Mouse (Mus musculus): ENCODE measurements at regions not wholly inside any gene's neighbourhood (a gene's known extent, or its start where the extent isn't known, plus 50 kb on each side); places are given as distances from the start of the nearest gene placed in this dataset.

DNA sequence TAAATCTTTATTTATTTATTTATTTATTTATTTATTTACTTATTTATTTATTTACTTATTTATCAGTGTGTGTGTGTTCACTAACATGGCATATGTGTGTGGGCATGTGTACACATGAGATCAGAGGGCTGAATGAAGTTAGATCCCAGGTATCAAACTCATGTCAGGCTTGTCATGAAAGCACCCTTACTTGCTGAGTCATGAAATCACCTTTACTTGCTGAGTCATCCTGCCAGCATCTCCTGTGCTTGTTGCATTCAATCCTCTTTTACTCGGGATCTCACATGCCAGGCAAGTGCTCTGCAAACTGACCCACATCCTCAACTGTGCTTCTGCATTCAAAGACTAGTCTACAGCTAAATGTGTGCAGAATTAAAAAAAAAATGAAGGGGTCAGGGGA, 103.8 kb downstream of the En1 start:
- H3K4me3 ChIP-seq (ENCODE audit: low read depth, low read length): no peak overlapping the region
- DNase-seq (ENCODE audit: low spot score) (no peak), ATAC-seq (ENCODE audit: low FRiP score, low TSS enrichment) (no peak)
- WGBS: 51% methylated on average over 1 of the region's 1 CpGs
- TF ChIP-seq CTCF (IDR thresholded peaks at IDR 0.05; ENCODE audit: low read depth) (no peak), EP300 (optimal IDR thresholded peaks at IDR 0.05) (no peak)
- H3K4me2 ChIP-seq (replicated peaks; ENCODE audit: low read depth): no peak overlapping the region
- no peak overlapping the region for H3K9ac ChIP-seq (ENCODE audit: low read length)
- no peak overlapping the region for H3K27ac ChIP-seq (replicated peaks)
- H3K27me3 ChIP-seq (ENCODE audit: control insufficient read depth, insufficient read depth, low read length): no peaks in the 10 kb centered on the region
- no peaks in the 10 kb centered on the region for H3K36me3 ChIP-seq (ENCODE audit: control insufficient read depth, insufficient read depth, low read length)
- no peaks in the 10 kb centered on the region for H3K9me3 ChIP-seq (ENCODE audit: control insufficient read depth, low read length)
- no peaks in the 10 kb centered on the region for H3K4me1 ChIP-seq (replicated peaks; ENCODE audit: control insufficient read depth, insufficient read depth)

DNA sequence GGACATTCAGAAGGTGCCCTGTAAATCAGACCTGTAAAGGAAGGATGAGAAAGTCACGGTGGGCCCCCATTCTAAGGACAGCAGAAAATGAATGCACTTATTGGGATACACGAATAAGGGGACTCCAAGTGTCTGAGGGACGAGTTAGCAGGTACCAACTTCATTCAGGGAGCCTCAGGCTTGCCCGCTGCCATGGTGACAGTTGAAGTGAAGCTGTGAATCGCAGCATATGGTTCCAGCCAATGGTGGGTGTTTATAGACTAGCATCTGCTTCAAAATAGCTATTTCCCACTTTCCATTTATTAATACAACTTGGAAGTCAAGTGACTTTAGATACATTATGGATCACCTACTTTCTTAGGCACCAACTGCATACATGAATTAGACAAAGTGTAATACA, 106.3 kb downstream of the En1 start:
- Histone ChIP-seq H3K36me3 (ENCODE audit: control insufficient read depth, insufficient read depth, low read length) (no peaks in the 10 kb centered on the region), H3K9ac (ENCODE audit: low read length) (no peak overlapping the region), H3K27ac (replicated peaks) (no peak overlapping the region), H3K27me3 (ENCODE audit: control insufficient read depth, insufficient read depth, low read length) (no peaks in the 10 kb centered on the region), H3K9me3 (ENCODE audit: control insufficient read depth, low read length) (no peaks in the 10 kb centered on the region), H3K4me2 (replicated peaks; ENCODE audit: low read depth) (no peak overlapping the region), H3K4me3 (ENCODE audit: low read depth, low read length) (no peak overlapping the region), H3K4me1 (replicated peaks; ENCODE audit: control insufficient read depth, insufficient read depth) (no peaks in the 10 kb centered on the region)
- TF ChIP-seq CTCF (IDR thresholded peaks at IDR 0.05; ENCODE audit: low read depth) (no peak), EP300 (optimal IDR thresholded peaks at IDR 0.05) (no peak)
- no peak for ATAC-seq (ENCODE audit: low FRiP score, low TSS enrichment)
- WGBS: 70% methylated on average over 5 of the region's 5 CpGs
- DNase-seq (ENCODE audit: low spot score): no peak

DNA sequence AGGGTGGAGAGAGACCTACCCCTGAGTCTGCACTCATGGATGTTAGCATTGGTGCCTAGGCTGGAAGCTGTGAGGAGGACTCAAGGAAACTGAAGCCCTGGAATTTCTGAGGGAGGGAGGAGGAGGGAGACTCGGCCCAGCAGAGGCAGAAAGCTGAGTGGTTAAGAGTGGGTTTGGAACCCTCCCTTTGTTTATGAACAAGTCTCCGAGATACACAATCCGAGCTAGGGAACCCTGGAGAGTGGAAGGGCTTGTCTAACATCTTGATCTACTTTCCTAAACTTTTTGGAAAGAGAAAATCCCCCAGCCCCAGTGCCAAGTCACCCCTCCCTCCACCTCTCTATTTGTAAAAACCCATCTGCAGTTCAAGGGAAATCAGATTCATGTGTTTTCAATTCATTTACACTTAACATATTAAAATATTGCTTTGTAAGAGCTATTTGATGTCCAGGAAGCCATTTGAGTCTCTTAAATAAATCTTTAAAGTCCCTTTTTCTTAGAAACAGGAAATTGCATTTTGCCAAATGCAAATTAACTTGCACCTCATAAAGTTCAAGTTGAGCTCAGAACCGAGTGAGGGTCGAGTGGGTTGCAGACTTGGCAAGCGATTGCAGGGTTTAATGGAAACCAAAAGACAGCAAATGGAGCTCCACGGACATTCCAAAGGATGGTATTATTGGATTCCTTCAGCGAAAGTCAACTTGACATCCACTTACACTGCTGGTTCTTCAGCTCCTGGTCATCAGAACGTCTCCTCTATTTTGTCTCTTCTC, 113.1 kb downstream of the En1 start:
- Histone ChIP-seq H3K9me3 (ENCODE audit: control insufficient read depth, low read length) (no peaks in the 10 kb centered on the region), H3K4me3 (ENCODE audit: low read depth, low read length) (no peak overlapping the region), H3K36me3 (ENCODE audit: control insufficient read depth, insufficient read depth, low read length) (no peaks in the 10 kb centered on the region), H3K4me1 (replicated peaks; ENCODE audit: control insufficient read depth, insufficient read depth) (no peaks in the 10 kb centered on the region), H3K27ac (replicated peaks) (no peak overlapping the region), H3K4me2 (replicated peaks; ENCODE audit: low read depth) (no peak overlapping the region), H3K27me3 (ENCODE audit: control insufficient read depth, insufficient read depth, low read length) (no peaks in the 10 kb centered on the region), H3K9ac (ENCODE audit: low read length) (no peak overlapping the region)
- TF ChIP-seq EP300 (optimal IDR thresholded peaks at IDR 0.05) (no peak), CTCF (IDR thresholded peaks at IDR 0.05; ENCODE audit: low read depth) (no peak)
- WGBS: 51% methylated on average over 9 of the region's 9 CpGs
- DNase-seq (ENCODE audit: low spot score) (no peak), ATAC-seq (ENCODE audit: low FRiP score, low TSS enrichment) (no peak)

DNA sequence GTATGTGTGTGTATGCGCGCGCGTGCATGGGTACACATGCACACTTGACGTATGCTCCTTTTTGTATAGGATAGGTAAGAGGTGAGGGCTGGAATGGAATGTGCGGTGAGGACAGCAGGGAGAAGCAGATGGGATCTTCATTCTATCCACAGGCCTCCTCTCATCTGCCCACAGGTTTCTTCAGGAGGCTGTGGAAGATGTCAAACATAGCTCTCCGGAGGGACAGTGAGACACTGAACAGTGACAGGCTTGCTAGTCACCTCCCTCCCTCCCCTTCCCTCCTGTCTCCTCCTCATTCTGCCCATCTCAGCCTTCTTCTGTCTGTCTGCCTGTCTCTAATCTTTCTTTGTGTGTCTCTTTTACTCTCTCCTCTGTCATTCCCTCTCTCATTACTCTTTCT, 124.6 kb downstream of the En1 start:
- no peak overlapping the region for H3K4me2 ChIP-seq (replicated peaks; ENCODE audit: low read depth)

DNA sequence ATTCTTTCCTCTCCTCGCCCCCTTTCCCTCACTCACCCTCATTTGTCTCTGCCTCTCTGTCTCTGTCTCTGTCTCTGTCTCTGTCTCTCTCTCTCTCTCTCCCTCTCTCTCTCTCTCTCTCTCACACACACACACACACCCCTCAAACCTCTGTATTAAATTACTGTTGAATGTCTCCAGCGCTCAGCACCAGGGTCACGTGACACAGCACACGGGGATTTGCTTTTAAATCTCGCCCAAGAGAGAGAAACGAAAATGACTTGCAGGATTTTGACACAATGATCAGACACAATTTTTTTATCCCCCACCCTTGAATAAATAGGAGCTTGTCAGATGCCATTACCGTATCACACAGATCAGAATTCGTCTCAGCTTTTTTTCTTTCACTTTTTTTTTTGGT, 125.2 kb downstream of the En1 start:
- Histone ChIP-seq H3K9me3 (ENCODE audit: control insufficient read depth, low read length) (no peaks in the 10 kb centered on the region), H3K4me2 (replicated peaks; ENCODE audit: low read depth) (no peak overlapping the region), H3K27me3 (ENCODE audit: control insufficient read depth, insufficient read depth, low read length) (no peaks in the 10 kb centered on the region), H3K36me3 (ENCODE audit: control insufficient read depth, insufficient read depth, low read length) (no peaks in the 10 kb centered on the region), H3K4me1 (replicated peaks; ENCODE audit: control insufficient read depth, insufficient read depth) (no peaks in the 10 kb centered on the region), H3K4me3 (ENCODE audit: low read depth, low read length) (no peak overlapping the region), H3K27ac (replicated peaks) (no peak overlapping the region), H3K9ac (ENCODE audit: low read length) (no peak overlapping the region)
- WGBS: 74% methylated on average over 8 of the region's 8 CpGs
- TF ChIP-seq EP300 (optimal IDR thresholded peaks at IDR 0.05) (no peak), CTCF (IDR thresholded peaks at IDR 0.05; ENCODE audit: low read depth) (no peak)
- ATAC-seq (ENCODE audit: low FRiP score, low TSS enrichment) (no peak), DNase-seq (ENCODE audit: low spot score) (no peak)

More for the DNA sequence above, 124.6 kb downstream of the En1 start:
- Histone ChIP-seq H3K9ac (ENCODE audit: low read length) (no peak overlapping the region), H3K27me3 (ENCODE audit: control insufficient read depth, insufficient read depth, low read length) (no peaks in the 10 kb centered on the region), H3K27ac (replicated peaks) (no peak overlapping the region), H3K36me3 (ENCODE audit: control insufficient read depth, insufficient read depth, low read length) (no peaks in the 10 kb centered on the region), H3K4me3 (ENCODE audit: low read depth, low read length) (no peak overlapping the region), H3K9me3 (ENCODE audit: control insufficient read depth, low read length) (no peaks in the 10 kb centered on the region), H3K4me1 (replicated peaks; ENCODE audit: control insufficient read depth, insufficient read depth) (no peaks in the 10 kb centered on the region)
- DNase-seq (ENCODE audit: low spot score) (no peak), ATAC-seq (ENCODE audit: low FRiP score, low TSS enrichment) (no peak)
- TF ChIP-seq EP300 (optimal IDR thresholded peaks at IDR 0.05) (no peak), CTCF (IDR thresholded peaks at IDR 0.05; ENCODE audit: low read depth) (no peak)
- WGBS: 87% methylated on average over 7 of the region's 7 CpGs

DNA sequence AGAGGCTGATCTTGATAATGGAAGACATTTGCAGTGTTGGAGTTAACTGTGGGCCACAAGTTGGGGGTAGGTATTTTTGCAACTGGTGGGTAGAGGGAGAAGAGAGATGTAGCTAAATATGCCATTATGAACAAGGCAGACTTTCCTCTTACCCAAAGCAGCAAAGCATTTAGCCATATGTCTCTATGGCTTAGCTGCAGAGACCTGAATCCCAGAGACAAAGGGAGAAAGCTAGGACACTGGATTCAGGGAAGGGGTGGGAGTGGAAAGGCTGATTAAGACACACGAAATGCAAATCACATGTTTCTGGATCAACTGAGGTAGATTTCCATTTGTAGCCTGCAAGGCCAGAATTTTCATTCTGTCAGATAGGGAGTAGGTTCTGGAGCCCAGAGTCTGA, 129.8 kb downstream of the En1 start:
- WGBS: 59% methylated on average over 1 of the region's 1 CpGs
- Histone ChIP-seq H3K4me1 (replicated peaks; ENCODE audit: control insufficient read depth, insufficient read depth) (no peaks in the 10 kb centered on the region), H3K4me2 (replicated peaks; ENCODE audit: low read depth) (no peak overlapping the region), H3K27me3 (ENCODE audit: control insufficient read depth, insufficient read depth, low read length) (no peaks in the 10 kb centered on the region), H3K27ac (replicated peaks) (no peak overlapping the region), H3K9me3 (ENCODE audit: control insufficient read depth, low read length) (no peaks in the 10 kb centered on the region), H3K36me3 (ENCODE audit: control insufficient read depth, insufficient read depth, low read length) (no peaks in the 10 kb centered on the region), H3K4me3 (ENCODE audit: low read depth, low read length) (no peak overlapping the region), H3K9ac (ENCODE audit: low read length) (no peak overlapping the region)
- DNase-seq (ENCODE audit: low spot score) (no peak), ATAC-seq (ENCODE audit: low FRiP score, low TSS enrichment) (no peak)
- no peak for TF ChIP-seq CTCF (IDR thresholded peaks at IDR 0.05; ENCODE audit: low read depth)
- TF ChIP-seq EP300 (optimal IDR thresholded peaks at IDR 0.05): no peak

Data from stomach, postnatal 0 days (tissue).